Mouse (Mus musculus) hindbrain, embryonic 16.5 days (tissue): ENCODE results near the gene Cc2d2b. TPM values are rescaled to one million over a fixed set of nuclear protein-coding genes. Genes with fewer than 3 reads are reported as not detected.

Experiments
- ATAC-seq: fragments of 200-750 bp; cut with Nextera tagmentation; 2 replicates; pipeline ENCODE4 v1.8.0; 2017; ENCODE audit warnings: moderate TSS enrichment, moderate library complexity
- H3K27ac ChIP-seq: fragments of 300-500 bp; sonication (generic); 2 replicates; pipeline ENCODE4 v1.5.1; 2014; ENCODE audit warnings: low read depth, mild to moderate bottlenecking, control low read depth, low read length, moderate library complexity
- H3K27me3 ChIP-seq: fragments of 300-500 bp; sonication (generic); replicated peaks from 2 replicates; pipeline ENCODE4 v1.6.1; 2014; ENCODE audit warnings: low read length; ENCODE audit not compliant: control insufficient read depth, insufficient read depth
- H3K36me3 ChIP-seq: fragments of 300-500 bp; sonication (generic); 2 replicates; pipeline ENCODE4 v1.6.1; 2014; ENCODE audit warnings: mild to moderate bottlenecking, low read length, moderate library complexity, mixed read lengths; ENCODE audit not compliant: control insufficient read depth, insufficient read depth
- H3K4me1 ChIP-seq: fragments of 300-500 bp; sonication (generic); 2 replicates; pipeline ENCODE4 v1.6.1; 2014; ENCODE audit warnings: low read depth, low read length; ENCODE audit not compliant: control insufficient read depth, insufficient read depth
- H3K4me2 ChIP-seq: fragments of 300-500 bp; sonication (generic); 2 replicates; pipeline ENCODE4 v1.6.1; 2014; ENCODE audit warnings: mild to moderate bottlenecking, low read length, control low read depth, moderate library complexity
- H3K4me3 ChIP-seq: fragments of 300-500 bp; sonication (generic); 2 replicates; pipeline ENCODE4 v1.5.1; 2014; ENCODE audit warnings: mild to moderate bottlenecking, low read length, control low read depth, moderate library complexity
- H3K9ac ChIP-seq: fragments of 300-500 bp; sonication (generic); 2 replicates; pipeline ENCODE4 v1.6.1; 2014; ENCODE audit warnings: low read depth, mild to moderate bottlenecking, control low read depth, low read length, moderate library complexity
- H3K9me3 ChIP-seq: fragments of 300-500 bp; sonication (generic); 2 replicates; pipeline ENCODE4 v1.6.1; 2014; ENCODE audit warnings: mild to moderate bottlenecking, low read length, moderate library complexity; ENCODE audit not compliant: control insufficient read depth
- WGBS: fragments of 180-500 bp; shearing (Covaris S2); extraction: QIAGEN DNeasy Blood & Tissue Kit; methylation state at CpG from one replicate; pipeline ENCODE4 v1.1.7; 2014; 5-methylcytosine and 5-hydroxymethylcytosine counted together
- polyA plus RNA-seq: library from polyadenylated mRNA; unstranded; fragments of >200 nt; fragmentation: Nextera tagmentation; extraction: Ambion mirVana; gene quantifications from 2 replicates; pipeline ENCODE4 v1.2.1, GENCODE M21; 2015

Cc2d2b gene
- polyA plus RNA-seq, 1 experiment from 2014 or later, result 0.44 TPM

GRCm38 (mm10) chr19:40736680-40737512, 11.7 kb upstream of the Cc2d2b start:
- Histone ChIP-seq H3K27ac (peak overlapping the region; percentile 86), H3K9me3 (no peaks in the 10 kb centered on the region), H3K4me2 (peak overlapping the region; percentile 53), H3K4me1 (peaks cover 13% of the 10 kb centered on the region), H3K36me3 (no peaks in the 10 kb centered on the region), H3K4me3 (peak overlapping the region; percentile 24), H3K9ac (peak overlapping the region; percentile 60), H3K27me3 (no peaks in the 10 kb centered on the region)
- WGBS, result 13% methylated on average over 17 of the region's 17 CpGs
- peak; percentile 96 for ATAC-seq

DNA sequence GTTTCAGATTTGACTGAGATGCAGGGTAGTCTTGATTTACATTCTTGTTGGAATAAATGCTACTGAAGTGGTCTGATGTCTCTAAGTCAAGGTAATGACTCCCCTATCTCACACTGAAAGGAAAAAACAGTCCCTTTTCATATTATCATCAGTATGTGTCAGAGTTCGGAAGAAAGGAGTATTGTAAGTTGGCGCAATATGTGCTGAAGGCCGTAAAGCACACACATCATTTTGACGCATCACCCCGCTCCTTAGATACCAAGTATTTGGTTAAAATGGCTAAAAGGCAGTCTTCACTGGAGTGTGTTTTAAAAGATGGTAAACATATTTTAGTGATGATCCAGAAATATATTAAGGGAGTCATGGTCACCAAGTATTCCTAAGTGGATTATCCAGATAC, 10.9 kb upstream of the Cc2d2b start:
- ATAC-seq, result peak; percentile 31
- Histone ChIP-seq H3K4me1 (peaks cover 13% of the 10 kb centered on the region), H3K27me3 (no peaks in the 10 kb centered on the region), H3K36me3 (no peaks in the 10 kb centered on the region), H3K27ac (peak overlapping the region; percentile 86), H3K9me3 (no peaks in the 10 kb centered on the region), H3K9ac (peak overlapping the region; percentile 60), H3K4me3 (no peak overlapping the region), H3K4me2 (peak overlapping the region; percentile 53)
- WGBS, result 58% methylated on average over 5 of the region's 5 CpGs

GRCm38 (mm10) chr19:40738683-40739324, 9.7 kb upstream of the Cc2d2b start:
- ATAC-seq, result no peak
- H3K4me2 ChIP-seq, result no peak overlapping the region
- no peak overlapping the region for H3K4me3 ChIP-seq
- peaks cover 13% of the 10 kb centered on the region for H3K4me1 ChIP-seq
- H3K9ac ChIP-seq, result no peak overlapping the region
- 89% methylated on average over 13 of the region's 13 CpGs for WGBS
- H3K27me3 ChIP-seq, result no peaks in the 10 kb centered on the region
- no peaks in the 10 kb centered on the region for H3K9me3 ChIP-seq
- no peak overlapping the region for H3K27ac ChIP-seq
- no peaks in the 10 kb centered on the region for H3K36me3 ChIP-seq

DNA sequence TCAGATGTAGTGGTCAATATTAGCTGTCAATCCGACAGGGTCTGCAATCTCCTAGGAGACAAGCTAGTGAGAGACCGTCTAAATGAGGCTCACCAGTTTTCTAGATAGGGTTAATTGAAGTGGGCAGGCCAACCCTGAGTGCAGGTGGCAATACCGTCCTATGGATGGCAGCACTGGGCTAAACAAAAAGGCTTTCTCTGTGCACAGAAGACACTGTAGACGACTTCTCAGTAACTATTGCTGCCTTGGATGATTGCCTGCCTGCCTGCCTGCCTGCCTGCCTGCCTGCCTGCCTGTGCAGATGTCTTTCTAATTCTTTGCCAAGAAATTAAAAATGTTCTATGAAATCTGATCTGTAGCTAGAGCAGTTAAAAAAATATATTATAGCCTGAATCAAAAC, 1.9 kb upstream of the Cc2d2b start:
- no peaks in the 10 kb centered on the region for H3K9me3 ChIP-seq
- no peak overlapping the region for H3K27ac ChIP-seq
- peak; percentile 52 for ATAC-seq
- H3K4me2 ChIP-seq, result no peak overlapping the region
- H3K36me3 ChIP-seq, result no peaks in the 10 kb centered on the region
- no peak overlapping the region for H3K4me3 ChIP-seq
- H3K4me1 ChIP-seq, result no peaks in the 10 kb centered on the region
- H3K27me3 ChIP-seq, result no peaks in the 10 kb centered on the region
- H3K9ac ChIP-seq, result no peak overlapping the region
- WGBS, result 42% methylated on average over 4 of the region's 4 CpGs

- H3K9me3 ChIP-seq, result no peaks in the 10 kb centered on the region
- no peak overlapping the region for H3K9ac ChIP-seq
- no peaks in the 10 kb centered on the region for H3K27me3 ChIP-seq
- 84% methylated on average over 2 of the region's 2 CpGs for WGBS
- H3K4me1 ChIP-seq, result no peaks in the 10 kb centered on the region
- ATAC-seq, result no peak
- no peaks in the 10 kb centered on the region for H3K36me3 ChIP-seq
- H3K27ac ChIP-seq, result no peak overlapping the region
- H3K4me3 ChIP-seq, result no peak overlapping the region
- H3K4me2 ChIP-seq, result no peak overlapping the region
Observed at GRCm38 (mm10) chr19:40754311-40754710, 5.8 kb downstream of the Cc2d2b start.

DNA sequence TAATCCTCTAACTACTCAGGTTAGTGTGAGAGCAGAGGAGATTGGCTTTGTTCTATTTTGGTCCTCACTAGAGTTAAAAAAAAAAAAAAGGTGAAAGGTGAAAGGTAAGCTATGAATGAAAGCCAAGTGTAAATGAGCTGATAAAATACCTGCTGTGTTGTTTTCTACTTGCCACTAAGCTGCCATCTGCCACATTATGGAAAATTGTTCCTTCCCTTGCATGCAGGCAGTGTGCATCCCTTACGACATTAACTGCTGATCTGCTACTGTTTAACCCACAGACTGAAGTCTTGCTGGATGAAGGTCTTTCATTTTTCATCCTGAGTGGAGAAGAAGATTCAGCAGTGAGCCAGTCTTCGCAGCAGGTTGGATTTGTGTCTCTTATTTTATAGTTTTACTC, 11.5 kb downstream of the Cc2d2b start:
- no peaks in the 10 kb centered on the region for H3K4me1 ChIP-seq
- H3K27ac ChIP-seq, result no peak overlapping the region
- no peaks in the 10 kb centered on the region for H3K9me3 ChIP-seq
- ATAC-seq, result 0 out of 2 replicates have a peak, but pooled peaks have one; percentile 35
- no peaks in the 10 kb centered on the region for H3K27me3 ChIP-seq
- no peaks in the 10 kb centered on the region for H3K36me3 ChIP-seq
- WGBS, result 65% methylated on average over 2 of the region's 2 CpGs
- H3K9ac ChIP-seq, result no peak overlapping the region
- H3K4me3 ChIP-seq, result no peak overlapping the region
- no peak overlapping the region for H3K4me2 ChIP-seq

DNA sequence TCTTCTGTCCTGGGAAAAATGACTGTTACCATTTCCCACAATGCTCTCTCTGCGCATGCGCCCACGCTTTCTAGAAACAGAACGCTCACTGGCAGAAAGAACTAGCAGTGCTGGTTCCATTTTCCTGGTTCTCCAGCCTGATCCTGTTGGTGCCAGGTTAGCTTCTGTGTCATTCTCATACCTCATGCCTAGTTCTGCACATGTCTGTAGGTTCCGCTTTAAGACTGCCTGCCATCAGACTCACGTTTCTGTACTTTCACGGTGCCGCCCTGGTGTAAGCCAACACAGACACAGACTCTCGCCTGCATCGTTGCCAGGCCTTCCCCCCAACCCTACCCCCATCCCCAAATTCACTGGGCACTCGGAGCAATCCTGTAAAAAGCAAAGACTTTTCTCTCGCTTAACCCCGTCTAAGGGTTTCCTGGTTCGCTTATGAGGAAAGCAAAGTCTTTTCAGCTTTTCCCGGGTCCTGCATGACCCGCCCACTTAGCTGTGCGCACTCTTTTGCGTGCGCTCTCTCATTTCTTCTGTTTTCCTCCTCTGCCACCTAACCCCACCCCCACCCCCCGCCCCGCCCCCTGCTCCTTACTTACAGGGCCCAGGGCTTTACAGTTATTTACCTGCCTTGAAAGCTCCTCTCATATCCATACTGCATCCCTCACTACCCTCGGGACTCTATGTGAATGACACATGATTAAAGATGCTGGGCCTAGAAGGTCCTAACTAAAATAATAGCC, 13.6 kb downstream of the Cc2d2b start:
- Histone ChIP-seq H3K9ac (0 out of 2 replicates have a peak overlapping the region, but pooled peaks have one; percentile 41), H3K9me3 (no peaks in the 10 kb centered on the region), H3K36me3 (no peaks in the 10 kb centered on the region), H3K27ac (no peak overlapping the region), H3K4me1 (no peaks in the 10 kb centered on the region), H3K4me3 (peak overlapping the region; percentile 24), H3K27me3 (no peaks in the 10 kb centered on the region), H3K4me2 (peak overlapping the region; percentile 49)
- 38% methylated on average over 22 of the region's 22 CpGs for WGBS
- ATAC-seq, result peak; percentile 67

DNA sequence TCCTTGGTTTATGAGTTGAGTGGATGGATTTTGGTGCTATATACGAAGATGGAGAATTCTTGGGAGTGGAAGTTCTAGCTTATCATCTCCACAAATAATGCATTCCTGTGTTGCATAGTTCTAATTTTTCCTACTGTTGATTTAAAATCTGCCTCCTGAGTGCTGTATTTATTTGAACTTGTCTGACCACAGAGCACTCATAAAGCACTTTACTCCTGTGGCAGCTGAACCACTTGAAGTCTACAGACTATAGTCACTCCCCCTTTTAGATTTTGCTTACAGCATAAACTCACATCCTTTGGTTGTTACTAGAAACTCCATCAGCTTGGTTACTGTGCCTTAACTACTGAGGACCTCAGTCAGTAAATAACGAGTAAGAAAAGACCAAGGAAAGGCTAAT, 18.6 kb downstream of the Cc2d2b start:
- ATAC-seq, result no peak
- no peaks in the 10 kb centered on the region for H3K9me3 ChIP-seq
- no peaks in the 10 kb centered on the region for H3K36me3 ChIP-seq
- WGBS, result 88% methylated on average over 2 of the region's 2 CpGs
- H3K27me3 ChIP-seq, result no peaks in the 10 kb centered on the region
- no peak overlapping the region for H3K27ac ChIP-seq
- H3K4me1 ChIP-seq, result no peaks in the 10 kb centered on the region
- no peak overlapping the region for H3K4me3 ChIP-seq
- no peak overlapping the region for H3K4me2 ChIP-seq
- H3K9ac ChIP-seq, result no peak overlapping the region

GRCm38 (mm10) chr19:40769341-40769770, 20.8 kb downstream of the Cc2d2b start:
- Histone ChIP-seq H3K36me3 (no peaks in the 10 kb centered on the region), H3K9me3 (no peaks in the 10 kb centered on the region), H3K4me1 (no peaks in the 10 kb centered on the region), H3K27me3 (no peaks in the 10 kb centered on the region), H3K4me2 (no peak overlapping the region), H3K4me3 (no peak overlapping the region), H3K9ac (no peak overlapping the region), H3K27ac (no peak overlapping the region)
- no peak for ATAC-seq
- WGBS, result 49% methylated on average over 7 of the region's 7 CpGs
